Comparison of ENCODE assay signal across 8 mouse cellular contexts in the genomic region with DNA sequence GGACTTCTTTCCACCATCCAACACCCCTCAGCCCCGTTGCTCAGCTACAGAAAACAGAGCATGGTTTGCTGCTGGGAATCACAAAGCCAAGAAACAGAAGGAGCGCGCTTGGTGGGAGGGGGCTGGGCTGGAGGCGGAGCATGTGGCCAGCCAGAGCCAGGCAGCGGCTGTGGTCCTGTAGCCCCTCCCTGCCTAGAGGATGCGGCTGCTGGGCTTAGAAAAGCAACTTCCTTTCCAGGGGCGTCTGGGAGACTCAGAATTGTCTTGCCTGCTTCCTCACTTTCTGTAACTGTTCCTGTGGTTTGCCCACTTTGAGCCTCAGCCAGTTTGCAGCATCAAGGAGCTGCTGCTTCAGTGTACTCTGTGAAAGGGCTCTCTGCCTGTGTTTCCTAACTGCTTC. TPM values are rescaled to one million over a fixed set of nuclear protein-coding genes. Genes with fewer than 3 reads are reported as not detected.
DNase-seq lines count a peak whose midpoint lies in the region; ATAC-seq and TF ChIP-seq lines count a peak whose summit lies in the region.

No protein-coding gene starts in this region.

- H3K27me3 ChIP-seq in hindbrain, postnatal 0 days (ENCODE audit: insufficient read depth, low read length) = no peaks in the 10 kb centered on the region

- H3K9ac ChIP-seq in hindbrain, postnatal 0 days (replicated peaks; ENCODE audit: low read length) = peak overlapping the region; percentile 44

- H3K27ac ChIP-seq in gastrocnemius, adult 2 months = peak overlapping the region; percentile 43; the same call in 1 of the 2 replicates
- H3K27ac ChIP-seq in hindbrain, postnatal 0 days = peak overlapping the region; percentile 91

- H3K4me3 ChIP-seq in gastrocnemius, adult 2 months = peak overlapping the region; percentile 67
- peak overlapping the region; percentile 29 for H3K4me3 ChIP-seq in hindbrain, postnatal 0 days (ENCODE audit: low read length)

- peak overlapping the region; percentile 60 for H3K4me2 ChIP-seq in hindbrain, postnatal 0 days (ENCODE audit: low read depth, low read length)

- peaks cover 35% of the 10 kb centered on the region for H3K4me1 ChIP-seq in hindbrain, postnatal 0 days (ENCODE audit: insufficient read depth, low read length)

- WGBS in hindbrain, postnatal 0 days = 0% methylated on average over 7 of the region's 7 CpGs

- H3K9me3 ChIP-seq in hindbrain, postnatal 0 days (ENCODE audit: low read length) = no peaks in the 10 kb centered on the region

- no peak for TF ChIP-seq CTCF in gastrocnemius, adult 2 months (IDR thresholded peaks at IDR 0.05)
- TF ChIP-seq CTCF in hindbrain, postnatal 0 days (IDR thresholded peaks at IDR 0.05; ENCODE audit: low read depth) = no peak

- peak; percentile 84 for ATAC-seq in hindbrain, postnatal 0 days

- peak; percentile 55 for DNase-seq in gastrocnemius, adult 2 months
- DNase-seq in gastrocnemius, adult 18-20 months (ENCODE audit: low spot score) = no peak
- peak; percentile 65 to 89 for DNase-seq in cerebellum, postnatal 4 days (ENCODE audit: low spot score in 2 of 2)
- peak; percentile 52 for DNase-seq in gastrocnemius, postnatal 10 days
- peak; percentile 94 for DNase-seq in hindbrain, postnatal 0 days (ENCODE audit: low spot score)
- DNase-seq in left cerebral cortex, adult 18-20 months (ENCODE audit: low spot score in 2 of 2) = peak; percentile 60 to 80
- DNase-seq in lung, postnatal 36 days = peak; percentile 69
- peak; percentile 92 to 94 for DNase-seq in right cerebral cortex, postnatal 10 days (ENCODE audit: low spot score in 2 of 2)

- no peaks in the 10 kb centered on the region for H3K36me3 ChIP-seq in hindbrain, postnatal 0 days (ENCODE audit: insufficient read depth, low read length)

- intact Hi-C loops in gastrocnemius, adult 2 months (cut with DNase I) = loop anchor here (1.0 to 2.0 kb wide), 2 partner anchors 108 to 115 kb away; no protein-coding TSS in a partner anchor

RNA-seq across cellular contexts. Expression of a gene that starts 16.0 kb away (rescaled TPM):
- not detected for total RNA-seq in gastrocnemius, adult 2 months (2021)
- total RNA-seq in gastrocnemius, adult 18-20 months (2021) = not detected
- total RNA-seq in gastrocnemius, postnatal 10 days (2021) = not detected
- 0.10 and 0.11 TPM in 2 replicates for total RNA-seq in hindbrain, postnatal 0 days (2014; rRNA removed)
- polyA plus RNA-seq in hindbrain, postnatal 0 days (2015; fragmentation: Nextera tagmentation; extraction: Ambion mirVana) = 0.55 and 0.69 TPM in 2 replicates
- 1 to 10 TPM in 1 of 2 experiments, under 1 TPM in 1; 0.84 to 1.3 TPM for total RNA-seq in left cerebral cortex, adult 18-20 months (2021)

RNA-seq across cellular contexts. Expression of a gene that starts 34.6 kb away (rescaled TPM):
- under 1 TPM; 0.08 TPM for total RNA-seq in gastrocnemius, adult 2 months (2021)
- not detected for total RNA-seq in gastrocnemius, adult 18-20 months (2021)
- total RNA-seq in gastrocnemius, postnatal 10 days (2021) = under 1 TPM in 1 of 2 experiments, not detected in 1; 0.27 TPM
- total RNA-seq in hindbrain, postnatal 0 days (2014; rRNA removed) = 40.9 and 41.2 TPM in 2 replicates
- polyA plus RNA-seq in hindbrain, postnatal 0 days (2015; fragmentation: Nextera tagmentation; extraction: Ambion mirVana) = 17.6 and 18.0 TPM in 2 replicates
- total RNA-seq in left cerebral cortex, adult 18-20 months (2021) = 10 to 100 TPM; 14.0 to 17.9 TPM

Comparison
In these comparisons a context has a peak if more than half of its experiments do, and no peak if none do; other contexts are left out.
1. RNA of a gene that starts 34.6 kb away (total RNA-seq): 40.9 to 41.2 TPM in hindbrain, postnatal 0 days and 14.0 to 17.9 TPM in left cerebral cortex, adult 18-20 months; 0.27 TPM in gastrocnemius, postnatal 10 days, 0.08 TPM in gastrocnemius, adult 2 months and not detected in gastrocnemius, adult 18-20 months; every median in the first group is over 10 times any median in the second.